Mouse (Mus musculus) midbrain, embryonic 12.5 days (tissue): ENCODE measurements around the gene Ghrh. TPM values are rescaled to one million over a fixed set of nuclear protein-coding genes. Genes with fewer than 3 reads are reported as not detected.

Experiments used
- ATAC-seq: fragments of 200-750 bp; cut with Nextera tagmentation; 2 replicates; pipeline ENCODE4 v1.8.0; 2017; ENCODE audit warnings: low read depth, moderate TSS enrichment, moderate library complexity; ENCODE audit not compliant: low FRiP score
- H3K27ac ChIP-seq: fragments of 300-500 bp; sonication (generic); replicated peaks from 2 replicates; pipeline ENCODE4 v1.5.1; 2016; ENCODE audit warnings: mild to moderate bottlenecking
- H3K27me3 ChIP-seq: fragments of 300-500 bp; sonication (generic); 2 replicates; pipeline ENCODE4 v1.6.1; 2016; ENCODE audit warnings: mild to moderate bottlenecking
- H3K36me3 ChIP-seq: fragments of 300-500 bp; sonication (generic); 2 replicates; pipeline ENCODE4 v1.6.1; 2016
- H3K4me1 ChIP-seq: fragments of 300-500 bp; sonication (generic); 2 replicates; pipeline ENCODE4 v1.6.1; 2016
- H3K4me2 ChIP-seq: fragments of 300-500 bp; sonication (generic); replicated peaks from 2 replicates; pipeline ENCODE4 v1.6.1; 2016; ENCODE audit warnings: mild to moderate bottlenecking, moderate library complexity
- H3K4me3 ChIP-seq: fragments of 300-500 bp; sonication (generic); 2 replicates; pipeline ENCODE4 v1.5.1; 2016; ENCODE audit warnings: mild to moderate bottlenecking
- H3K9ac ChIP-seq: fragments of 300-500 bp; sonication (generic); replicated peaks from 2 replicates; pipeline ENCODE4 v1.6.1; 2016; ENCODE audit warnings: mild to moderate bottlenecking, moderate library complexity
- H3K9me3 ChIP-seq: fragments of 300-500 bp; sonication (generic); 2 replicates; pipeline ENCODE4 v1.6.1; 2016; ENCODE audit warnings: mild to moderate bottlenecking
- WGBS: fragments of 180-500 bp; shearing (Covaris S2); methylation state at CpG from one replicate; pipeline ENCODE4 v1.1.7; 2016; 5-methylcytosine and 5-hydroxymethylcytosine counted together
- polyA plus RNA-seq: library from polyadenylated mRNA; unstranded; fragments of >200 nt; fragmentation: Nextera tagmentation; extraction: Ambion mirVana; gene quantifications from 2 replicates; pipeline ENCODE4 v1.2.1, GENCODE M21; 2016

The Ghrh gene
- polyA plus RNA-seq, 1 experiment from 2014 or later: 1.1 TPM

GRCm38 (mm10) chr2:157375051-157375450 is 27.7 kb upstream of the Ghrh start:
- H3K27ac ChIP-seq: no peak overlapping the region
- H3K4me3 ChIP-seq: no peak overlapping the region
- WGBS: 53% methylated on average over 8 of the region's 8 CpGs
- no peak overlapping the region for H3K9ac ChIP-seq
- peaks cover 19% of the 10 kb centered on the region for H3K36me3 ChIP-seq
- no peaks in the 10 kb centered on the region for H3K9me3 ChIP-seq
- H3K4me2 ChIP-seq: no peak overlapping the region
- ATAC-seq: no peak
- no peaks in the 10 kb centered on the region for H3K27me3 ChIP-seq
- peaks cover 15% of the 10 kb centered on the region for H3K4me1 ChIP-seq

- 83% methylated on average over 3 of the region's 3 CpGs for WGBS
- no peak overlapping the region for H3K4me3 ChIP-seq
These were observed 26.4 kb upstream of the Ghrh start for GRCm38 (mm10) chr2:157373681-157374080.

GRCm38 (mm10) chr2:157371696-157372095 is 24.4 kb upstream of the Ghrh start:
- Histone ChIP-seq H3K27ac (no peak overlapping the region), H3K4me2 (no peak overlapping the region), H3K27me3 (no peaks in the 10 kb centered on the region), H3K4me1 (peaks cover 36% of the 10 kb centered on the region), H3K9me3 (no peaks in the 10 kb centered on the region), H3K9ac (no peak overlapping the region), H3K36me3 (peaks cover 17% of the 10 kb centered on the region; the same call in 1 of the 2 replicates), H3K4me3 (no peak overlapping the region)
- WGBS: 82% methylated on average over 6 of the region's 6 CpGs
- ATAC-seq: no peak

More at GRCm38 (mm10) chr2:157373681-157374080, 26.4 kb upstream of the Ghrh start:
- Histone ChIP-seq H3K4me1 (peaks cover 21% of the 10 kb centered on the region), H3K4me2 (no peak overlapping the region), H3K27ac (no peak overlapping the region), H3K9me3 (no peaks in the 10 kb centered on the region), H3K27me3 (no peaks in the 10 kb centered on the region), H3K9ac (no peak overlapping the region), H3K36me3 (peaks cover 17% of the 10 kb centered on the region; the same call in 1 of the 2 replicates)
- no peak for ATAC-seq

DNA sequence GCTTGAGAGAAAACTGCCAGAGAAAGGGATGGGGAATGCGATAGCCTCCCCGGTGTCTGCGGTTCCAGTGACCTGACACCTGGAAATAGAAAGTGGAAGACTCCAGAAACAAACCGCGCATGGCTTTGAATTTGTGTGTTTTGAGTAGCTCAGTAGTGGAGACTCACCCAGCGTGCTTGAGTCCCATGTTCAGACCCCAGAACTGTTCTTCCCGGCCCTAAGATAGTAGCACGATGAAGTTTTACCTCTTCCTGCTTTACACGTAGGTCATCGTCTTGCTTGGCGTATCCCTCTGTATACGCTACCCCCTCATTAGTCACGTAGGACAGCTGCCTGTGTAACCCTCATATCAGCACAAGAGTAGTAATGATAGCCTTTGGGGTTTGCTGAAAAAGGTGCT is 20.7 kb upstream of the Ghrh start:
- Histone ChIP-seq H3K27ac (peak overlapping the region; percentile 91), H3K4me2 (peak overlapping the region; percentile 90), H3K36me3 (peaks cover 7% of the 10 kb centered on the region; the same call in 1 of the 2 replicates), H3K9me3 (no peaks in the 10 kb centered on the region), H3K4me3 (peak overlapping the region; percentile 84), H3K27me3 (no peaks in the 10 kb centered on the region), H3K9ac (peak overlapping the region; percentile 93), H3K4me1 (peaks cover 22% of the 10 kb centered on the region)
- ATAC-seq: no peak
- 17% methylated on average over 13 of the region's 13 CpGs for WGBS

DNA sequence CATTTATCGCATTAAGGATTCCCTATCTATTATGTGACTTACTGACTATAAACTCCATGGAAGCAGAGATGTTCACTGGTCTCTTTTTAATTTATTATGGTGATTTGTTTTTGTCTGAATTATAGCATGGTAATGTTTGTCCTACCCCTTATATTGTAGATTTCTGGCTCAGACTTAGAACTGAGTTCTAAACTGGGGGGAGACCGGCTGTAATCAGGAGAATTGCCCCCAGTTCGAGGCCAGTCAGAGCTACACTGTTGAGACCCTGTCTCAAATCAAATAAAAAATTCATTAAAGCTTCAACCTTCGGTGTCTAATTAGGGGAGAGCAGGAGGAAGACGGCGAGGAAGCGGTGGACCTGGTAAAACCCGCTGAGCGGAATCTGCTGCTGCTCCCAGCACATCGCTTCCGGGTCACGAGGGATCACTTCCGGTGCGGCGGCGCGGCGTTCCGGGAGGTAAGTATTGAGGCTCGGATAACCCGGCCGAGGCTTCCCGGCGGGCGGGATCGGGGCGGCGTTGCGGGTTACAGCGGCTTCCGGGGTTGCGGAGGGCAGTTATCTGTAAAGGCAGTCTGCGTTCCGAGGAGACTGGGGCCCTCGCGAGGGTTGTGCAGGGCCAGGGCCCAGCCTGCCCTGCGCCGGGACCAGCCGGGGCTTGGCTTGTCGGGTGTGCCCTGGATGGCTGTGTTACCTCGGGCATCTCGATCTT is 20.0 kb upstream of the Ghrh start, which contains the start of gene Manbal:
Gene Manbal, plus strand, starts transcription at position 411 of the 710 bp plus-strand sequence.
- ATAC-seq: peak; percentile 89
- Histone ChIP-seq H3K4me3 (peak within 1 kb of the TSS; percentile 84), H3K27me3 (no peaks in the 10 kb centered on the region), H3K4me2 (peak within 1 kb of the TSS; percentile 90), H3K9ac (peak within 1 kb of the TSS; percentile 93), H3K27ac (peak within 1 kb of the TSS; percentile 91), H3K36me3 (peaks cover 4% of the 10 kb centered on the region; the same call in 1 of the 2 replicates), H3K9me3 (no peaks in the 10 kb centered on the region), H3K4me1 (peaks cover 22% of the 10 kb centered on the region)
- WGBS: 5% methylated on average over 42 of the region's 42 CpGs

GRCm38 (mm10) chr2:157366762-157367161 is 19.5 kb upstream of the Ghrh start:
- peak; percentile 10; the same call in 1 of the 2 replicates for ATAC-seq

DNA sequence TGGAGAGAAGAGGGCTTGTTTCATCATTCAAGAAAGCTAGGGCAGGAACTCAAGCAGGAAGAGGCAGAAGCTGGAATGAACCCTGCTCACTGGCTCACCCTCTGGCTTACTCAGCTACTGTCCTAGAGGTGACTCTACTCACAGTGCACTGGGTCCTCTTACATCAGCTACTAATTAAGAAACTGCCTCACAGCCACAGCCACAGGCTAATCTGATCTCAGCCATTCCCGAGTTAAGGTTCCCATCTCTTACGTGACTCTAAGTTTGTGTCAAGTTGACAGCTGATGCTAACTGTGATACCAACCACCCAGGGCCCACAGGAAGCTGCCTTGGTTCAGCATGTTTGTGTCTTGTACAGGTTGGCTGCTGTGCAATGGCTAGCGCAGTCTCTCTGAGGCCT is 15.7 kb upstream of the Ghrh start:
- H3K9ac ChIP-seq: no peak overlapping the region
- H3K4me2 ChIP-seq: no peak overlapping the region
- H3K9me3 ChIP-seq: no peaks in the 10 kb centered on the region
- H3K36me3 ChIP-seq: no peaks in the 10 kb centered on the region
- no peaks in the 10 kb centered on the region for H3K27me3 ChIP-seq
- H3K4me3 ChIP-seq: no peak overlapping the region
- no peak overlapping the region for H3K27ac ChIP-seq
- 90% methylated on average over 3 of the region's 3 CpGs for WGBS
- no peak for ATAC-seq
- peaks cover 9% of the 10 kb centered on the region; the same call in 1 of the 2 replicates for H3K4me1 ChIP-seq

More at GRCm38 (mm10) chr2:157366762-157367161, 19.5 kb upstream of the Ghrh start:
- no peaks in the 10 kb centered on the region for H3K27me3 ChIP-seq
- no peaks in the 10 kb centered on the region for H3K9me3 ChIP-seq
- H3K4me3 ChIP-seq: peak overlapping the region; percentile 84; the same call in 1 of the 2 replicates
- H3K36me3 ChIP-seq: peaks cover 4% of the 10 kb centered on the region; the same call in 1 of the 2 replicates
- peaks cover 22% of the 10 kb centered on the region for H3K4me1 ChIP-seq
- H3K9ac ChIP-seq: no peak overlapping the region
- H3K4me2 ChIP-seq: peak overlapping the region; percentile 90
- no peak overlapping the region for H3K27ac ChIP-seq
- WGBS: 89% methylated on average over 9 of the region's 9 CpGs

DNA sequence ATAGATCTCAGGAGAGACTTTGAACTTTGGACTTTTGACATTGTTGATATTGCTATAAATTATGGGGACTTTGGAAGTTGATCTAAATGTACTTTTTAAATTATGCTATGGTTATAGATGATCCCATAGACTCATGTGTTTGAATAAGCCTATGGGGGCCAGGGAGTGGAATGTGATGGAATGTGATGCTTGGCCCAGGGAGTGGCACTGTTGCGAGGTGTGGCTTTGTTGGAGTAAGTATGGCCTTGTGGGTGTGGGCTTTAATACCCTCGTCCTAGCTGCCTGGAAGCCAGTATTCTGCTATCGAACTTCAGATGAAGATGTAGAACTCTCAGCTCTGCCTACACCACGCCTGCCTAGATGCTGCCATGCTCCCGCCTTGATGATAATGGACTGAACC is 12.7 kb upstream of the Ghrh start:
- no peak overlapping the region for H3K4me3 ChIP-seq
- no peak overlapping the region for H3K9ac ChIP-seq
- H3K27me3 ChIP-seq: no peaks in the 10 kb centered on the region
- H3K36me3 ChIP-seq: no peaks in the 10 kb centered on the region
- no peak overlapping the region for H3K4me2 ChIP-seq
- no peak overlapping the region for H3K27ac ChIP-seq
- H3K9me3 ChIP-seq: no peaks in the 10 kb centered on the region
- 86% methylated on average over 5 of the region's 5 CpGs for WGBS
- no peaks in the 10 kb centered on the region for H3K4me1 ChIP-seq
- ATAC-seq: no peak

- H3K27me3 ChIP-seq: no peaks in the 10 kb centered on the region
- H3K27ac ChIP-seq: no peak overlapping the region
- peaks cover 9% of the 10 kb centered on the region for H3K4me1 ChIP-seq
- ATAC-seq: no peak
- 56% methylated on average over 3 of the region's 3 CpGs for WGBS
- H3K9me3 ChIP-seq: no peaks in the 10 kb centered on the region
- H3K4me2 ChIP-seq: no peak overlapping the region
- no peak overlapping the region for H3K4me3 ChIP-seq
- no peaks in the 10 kb centered on the region for H3K36me3 ChIP-seq
- H3K9ac ChIP-seq: no peak overlapping the region
These were observed 6.8 kb upstream of the Ghrh start for GRCm38 (mm10) chr2:157354106-157354505.

GRCm38 (mm10) chr2:157353183-157353582 is 5.9 kb upstream of the Ghrh start:
- Histone ChIP-seq H3K9me3 (no peaks in the 10 kb centered on the region), H3K4me2 (no peak overlapping the region), H3K27me3 (no peaks in the 10 kb centered on the region), H3K4me3 (no peak overlapping the region), H3K4me1 (peaks cover 17% of the 10 kb centered on the region), H3K9ac (no peak overlapping the region), H3K36me3 (no peaks in the 10 kb centered on the region), H3K27ac (no peak overlapping the region)
- 78% methylated on average over 4 of the region's 4 CpGs for WGBS
- ATAC-seq: no peak

DNA sequence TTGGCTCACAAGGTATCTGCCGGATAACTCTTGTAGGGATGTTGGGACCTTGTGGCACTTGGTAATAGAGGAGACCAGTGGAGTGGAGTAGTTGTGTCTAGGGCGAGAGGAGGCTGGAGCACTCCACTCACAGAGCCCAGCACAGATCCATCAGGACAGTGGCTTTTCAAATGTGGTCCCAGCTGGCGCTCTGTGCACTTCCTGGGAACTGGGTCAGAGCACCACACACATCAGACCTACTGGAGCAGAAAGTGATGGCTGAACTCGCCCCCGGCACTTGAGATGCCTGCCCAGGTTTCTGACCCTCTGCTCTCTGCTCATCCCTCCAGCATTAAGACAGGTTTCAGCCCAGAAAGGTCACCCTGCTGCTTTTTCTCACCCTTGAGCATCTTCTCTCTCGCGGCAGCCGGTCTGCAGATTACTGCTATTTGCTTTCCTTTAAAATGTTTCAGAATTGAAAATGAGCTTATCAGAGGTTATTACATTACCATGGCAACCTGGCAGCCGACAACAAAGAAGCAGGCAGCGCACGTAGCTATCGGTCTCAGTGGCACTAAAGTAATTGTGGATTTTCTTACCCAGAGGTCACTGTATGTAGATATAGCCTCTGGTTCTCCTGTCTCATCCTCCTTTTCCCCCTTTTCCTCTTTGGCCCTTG is 1.9 kb upstream of the Ghrh start:
- H3K4me2 ChIP-seq: 0 out of 2 replicates have a peak overlapping the region, but pooled peaks have one; percentile 3
- no peaks in the 10 kb centered on the region for H3K36me3 ChIP-seq
- 0 out of 2 replicates have a peak overlapping the region, but pooled peaks have one; percentile 1 for H3K9ac ChIP-seq
- peak overlapping the region; percentile 87 for H3K27ac ChIP-seq
- no peaks in the 10 kb centered on the region for H3K27me3 ChIP-seq
- peaks cover 28% of the 10 kb centered on the region for H3K4me1 ChIP-seq
- H3K4me3 ChIP-seq: no peak overlapping the region
- peak; percentile 54 for ATAC-seq
- no peaks in the 10 kb centered on the region for H3K9me3 ChIP-seq
- WGBS: 32% methylated on average over 12 of the region's 12 CpGs

- Histone ChIP-seq H3K9ac (no peak overlapping the region), H3K9me3 (no peaks in the 10 kb centered on the region), H3K4me3 (no peak overlapping the region), H3K4me2 (no peak overlapping the region), H3K27ac (peak overlapping the region; percentile 35; the same call in 1 of the 2 replicates), H3K36me3 (no peaks in the 10 kb centered on the region), H3K4me1 (peaks cover 61% of the 10 kb centered on the region), H3K27me3 (no peaks in the 10 kb centered on the region)
- no peak for ATAC-seq
- 80% methylated on average over 6 of the region's 6 CpGs for WGBS
These were observed 4.0 kb downstream of the Ghrh start for GRCm38 (mm10) chr2:157343337-157343736.
